ENCODE assay signal across 7 mouse cellular contexts in the genomic region with DNA sequence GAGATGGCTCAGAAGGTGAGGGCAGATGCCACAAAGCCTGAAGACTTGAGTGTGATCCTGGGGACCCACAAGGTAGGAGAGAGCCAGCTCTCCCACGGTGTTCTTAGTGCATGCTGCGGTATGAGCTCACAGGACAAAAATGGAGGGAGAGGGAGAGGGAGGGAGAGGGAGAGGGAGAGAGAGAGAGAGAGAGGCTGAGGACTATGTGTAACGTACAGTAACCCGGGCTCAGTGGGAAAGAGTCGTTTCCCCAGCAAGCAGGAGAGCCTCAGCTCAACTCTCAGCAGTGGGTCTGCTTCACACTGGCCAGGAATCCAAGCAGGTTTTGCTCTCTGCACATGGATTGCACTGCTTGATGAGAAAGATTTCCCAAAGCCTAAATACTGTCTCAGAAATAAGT. TPM values are rescaled to one million over a fixed set of nuclear protein-coding genes. Genes with fewer than 3 reads are reported as not detected.
A peak's percentile ranks its signal among the peaks of the same experiment; 100 is the strongest.
DNase-seq lines count a peak whose midpoint lies in the region; ATAC-seq and TF ChIP-seq lines count a peak whose summit lies in the region.

No protein-coding gene starts in this region.

- no peaks in the 10 kb centered on the region for H3K27me3 ChIP-seq in lung, postnatal 0 days (replicated peaks; ENCODE audit: insufficient read depth, low read length)
- H3K27me3 ChIP-seq in forebrain, embryonic 16.5 days (replicated peaks; ENCODE audit: control insufficient read depth, insufficient read depth, low read length), result no peaks in the 10 kb centered on the region
- H3K27me3 ChIP-seq in liver, embryonic 12.5 days (replicated peaks), result no peaks in the 10 kb centered on the region
- no peaks in the 10 kb centered on the region for H3K27me3 ChIP-seq in stomach, postnatal 0 days (ENCODE audit: control insufficient read depth, insufficient read depth, low read length)

- ATAC-seq in lung, postnatal 0 days, result peak; percentile 25
- peak; percentile 42 for ATAC-seq in forebrain, embryonic 16.5 days
- no peak for ATAC-seq in liver, embryonic 12.5 days
- ATAC-seq in stomach, postnatal 0 days (ENCODE audit: low FRiP score, low TSS enrichment), result peak; percentile 15; the same call in 1 of the 2 replicates

- H3K27ac ChIP-seq in lung, postnatal 0 days (ENCODE audit: low read length), result peak overlapping the region; percentile 69
- H3K27ac ChIP-seq in forebrain, embryonic 16.5 days (ENCODE audit: low read length), result no peak overlapping the region
- no peak overlapping the region for H3K27ac ChIP-seq in liver, embryonic 12.5 days
- 0 out of 2 replicates have a peak overlapping the region, but pooled peaks have one; percentile 24 for H3K27ac ChIP-seq in stomach, postnatal 0 days (replicated peaks)

- 0 out of 2 replicates have a peak overlapping the region, but pooled peaks have one; percentile 55 for H3K4me3 ChIP-seq in lung, postnatal 0 days (ENCODE audit: low read depth, low read length)
- H3K4me3 ChIP-seq in forebrain, embryonic 16.5 days (replicated peaks; ENCODE audit: low read length), result no peak overlapping the region
- peak overlapping the region; percentile 61; the same call in 1 of the 2 replicates for H3K4me3 ChIP-seq in liver, embryonic 12.5 days
- H3K4me3 ChIP-seq in stomach, postnatal 0 days (ENCODE audit: low read depth, low read length), result peak overlapping the region; percentile 47; the same call in 1 of the 2 replicates

- no peaks in the 10 kb centered on the region for H3K9me3 ChIP-seq in lung, postnatal 0 days (ENCODE audit: low read length)
- no peaks in the 10 kb centered on the region for H3K9me3 ChIP-seq in forebrain, embryonic 16.5 days (ENCODE audit: control insufficient read depth, low read length)
- H3K9me3 ChIP-seq in liver, embryonic 12.5 days (replicated peaks), result no peaks in the 10 kb centered on the region
- no peaks in the 10 kb centered on the region for H3K9me3 ChIP-seq in stomach, postnatal 0 days (ENCODE audit: control insufficient read depth, low read length)

- H3K4me2 ChIP-seq in lung, postnatal 0 days (replicated peaks; ENCODE audit: low read depth, low read length), result peak overlapping the region; percentile 85
- no peak overlapping the region; the same call in 1 of the 2 replicates for H3K4me2 ChIP-seq in forebrain, embryonic 16.5 days (ENCODE audit: low read length)
- peak overlapping the region; percentile 81 for H3K4me2 ChIP-seq in liver, embryonic 12.5 days
- H3K4me2 ChIP-seq in stomach, postnatal 0 days (replicated peaks; ENCODE audit: low read depth), result peak overlapping the region; percentile 76

- no peak overlapping the region; the same call in 1 of the 2 replicates for H3K9ac ChIP-seq in lung, postnatal 0 days (replicated peaks; ENCODE audit: low read depth)
- no peak overlapping the region for H3K9ac ChIP-seq in forebrain, embryonic 16.5 days (replicated peaks; ENCODE audit: low read depth, low read length)
- no peak overlapping the region for H3K9ac ChIP-seq in liver, embryonic 12.5 days
- peak overlapping the region; percentile 68; the same call in 1 of the 2 replicates for H3K9ac ChIP-seq in stomach, postnatal 0 days (ENCODE audit: low read length)

- peak; percentile 11 for DNase-seq in lung, postnatal 0 days (ENCODE audit: low spot score)
- no peak for DNase-seq in lung, adult 18-20 months
- DNase-seq in stomach, postnatal 0 days (ENCODE audit: low spot score), result no peak
- DNase-seq in testis, postnatal 10 days (ENCODE audit: low spot score), result no peak
- no peak for DNase-seq in adipocyte (ENCODE audit: low spot score)

- no peak for TF ChIP-seq EP300 in lung, postnatal 0 days (IDR thresholded peaks at IDR 0.05)
- no peak for TF ChIP-seq EP300 in stomach, postnatal 0 days (optimal IDR thresholded peaks at IDR 0.05)

- peaks cover 8% of the 10 kb centered on the region; the same call in 1 of the 2 replicates for H3K36me3 ChIP-seq in lung, postnatal 0 days (ENCODE audit: insufficient read depth, low read length)
- H3K36me3 ChIP-seq in forebrain, embryonic 16.5 days (ENCODE audit: control insufficient read depth, insufficient read depth), result peaks cover 18% of the 10 kb centered on the region
- peaks cover 34% of the 10 kb centered on the region for H3K36me3 ChIP-seq in liver, embryonic 12.5 days
- peaks cover 2% of the 10 kb centered on the region; the same call in 1 of the 2 replicates for H3K36me3 ChIP-seq in stomach, postnatal 0 days (ENCODE audit: control insufficient read depth, insufficient read depth, low read length)

- 5% methylated on average over 5 of the region's 5 CpGs for WGBS in lung, postnatal 0 days
- WGBS in forebrain, embryonic 16.5 days, result 16% methylated on average over 5 of the region's 5 CpGs
- WGBS in liver, embryonic 12.5 days (ENCODE audit: insufficient replicate concordance), result 30% methylated on average over 5 of the region's 5 CpGs
- 13% methylated on average over 5 of the region's 5 CpGs for WGBS in stomach, postnatal 0 days

- TF ChIP-seq CTCF in lung, postnatal 0 days (IDR thresholded peaks at IDR 0.05), result no peak
- TF ChIP-seq CTCF in stomach, postnatal 0 days (IDR thresholded peaks at IDR 0.05; ENCODE audit: low read depth), result no peak

- no peaks in the 10 kb centered on the region for H3K4me1 ChIP-seq in lung, postnatal 0 days (ENCODE audit: insufficient read depth, low read depth, low read length)
- peaks cover 8% of the 10 kb centered on the region for H3K4me1 ChIP-seq in forebrain, embryonic 16.5 days (replicated peaks; ENCODE audit: control insufficient read depth, insufficient read depth, low read length)
- H3K4me1 ChIP-seq in liver, embryonic 12.5 days, result peaks cover 39% of the 10 kb centered on the region
- H3K4me1 ChIP-seq in stomach, postnatal 0 days (replicated peaks; ENCODE audit: control insufficient read depth, insufficient read depth), result no peaks in the 10 kb centered on the region

RNA-seq across cellular contexts. Expression of a gene that starts 13.5 kb away (rescaled TPM):
- 23.6 and 28.8 TPM in 2 replicates for polyA plus RNA-seq in lung, postnatal 0 days (2015; fragmentation: Nextera tagmentation; extraction: Ambion mirVana)
- polyA plus RNA-seq in forebrain, embryonic 16.5 days (2015; fragmentation: Nextera tagmentation; extraction: Ambion mirVana), result 70.5 and 74.0 TPM in 2 replicates
- 15.6 and 17.8 TPM in 2 replicates for polyA plus RNA-seq in liver, embryonic 12.5 days (2016; fragmentation: Nextera tagmentation; extraction: Ambion mirVana)
- polyA plus RNA-seq in stomach, postnatal 0 days (2015; fragmentation: Nextera tagmentation; extraction: Ambion mirVana), result 21.5 and 22.1 TPM in 2 replicates

RNA-seq across cellular contexts. Expression of a gene that starts 25.5 kb away (rescaled TPM):
- polyA plus RNA-seq in lung, postnatal 0 days (2015; fragmentation: Nextera tagmentation; extraction: Ambion mirVana), result 0.07 TPM in 1 of 2 replicates, not detected in the other
- not detected in 2 replicates for polyA plus RNA-seq in forebrain, embryonic 16.5 days (2015; fragmentation: Nextera tagmentation; extraction: Ambion mirVana)
- not detected in 2 replicates for polyA plus RNA-seq in liver, embryonic 12.5 days (2016; fragmentation: Nextera tagmentation; extraction: Ambion mirVana)
- polyA plus RNA-seq in stomach, postnatal 0 days (2015; fragmentation: Nextera tagmentation; extraction: Ambion mirVana), result not detected in 2 replicates

RNA-seq across cellular contexts. Expression of a gene that starts 34.0 kb away (rescaled TPM):
- 6.6 and 7.1 TPM in 2 replicates for polyA plus RNA-seq in lung, postnatal 0 days (2015; fragmentation: Nextera tagmentation; extraction: Ambion mirVana)
- polyA plus RNA-seq in forebrain, embryonic 16.5 days (2015; fragmentation: Nextera tagmentation; extraction: Ambion mirVana), result 3.2 and 4.1 TPM in 2 replicates
- 2.9 and 3.7 TPM in 2 replicates for polyA plus RNA-seq in liver, embryonic 12.5 days (2016; fragmentation: Nextera tagmentation; extraction: Ambion mirVana)
- 3.2 and 3.5 TPM in 2 replicates for polyA plus RNA-seq in stomach, postnatal 0 days (2015; fragmentation: Nextera tagmentation; extraction: Ambion mirVana)

RNA-seq across cellular contexts. Expression of a gene that starts 34.2 kb away (rescaled TPM):
- 1.8 and 2.3 TPM in 2 replicates for polyA plus RNA-seq in lung, postnatal 0 days (2015; fragmentation: Nextera tagmentation; extraction: Ambion mirVana)
- polyA plus RNA-seq in forebrain, embryonic 16.5 days (2015; fragmentation: Nextera tagmentation; extraction: Ambion mirVana), result 4.1 and 5.4 TPM in 2 replicates
- polyA plus RNA-seq in liver, embryonic 12.5 days (2016; fragmentation: Nextera tagmentation; extraction: Ambion mirVana), result 51.5 and 53.7 TPM in 2 replicates
- 10.4 and 11.9 TPM in 2 replicates for polyA plus RNA-seq in stomach, postnatal 0 days (2015; fragmentation: Nextera tagmentation; extraction: Ambion mirVana)

Comparison
In these comparisons a context has a peak if more than half of its experiments do, and no peak if none do; other contexts are left out.
1. H3K27ac ChIP-seq: peak in lung, postnatal 0 days (single experiment) and stomach, postnatal 0 days (single experiment); none in forebrain, embryonic 16.5 days (single experiment) and liver, embryonic 12.5 days (single experiment).